Comparison of ENCODE assay signal across 11 mouse cellular contexts in the genomic region with DNA sequence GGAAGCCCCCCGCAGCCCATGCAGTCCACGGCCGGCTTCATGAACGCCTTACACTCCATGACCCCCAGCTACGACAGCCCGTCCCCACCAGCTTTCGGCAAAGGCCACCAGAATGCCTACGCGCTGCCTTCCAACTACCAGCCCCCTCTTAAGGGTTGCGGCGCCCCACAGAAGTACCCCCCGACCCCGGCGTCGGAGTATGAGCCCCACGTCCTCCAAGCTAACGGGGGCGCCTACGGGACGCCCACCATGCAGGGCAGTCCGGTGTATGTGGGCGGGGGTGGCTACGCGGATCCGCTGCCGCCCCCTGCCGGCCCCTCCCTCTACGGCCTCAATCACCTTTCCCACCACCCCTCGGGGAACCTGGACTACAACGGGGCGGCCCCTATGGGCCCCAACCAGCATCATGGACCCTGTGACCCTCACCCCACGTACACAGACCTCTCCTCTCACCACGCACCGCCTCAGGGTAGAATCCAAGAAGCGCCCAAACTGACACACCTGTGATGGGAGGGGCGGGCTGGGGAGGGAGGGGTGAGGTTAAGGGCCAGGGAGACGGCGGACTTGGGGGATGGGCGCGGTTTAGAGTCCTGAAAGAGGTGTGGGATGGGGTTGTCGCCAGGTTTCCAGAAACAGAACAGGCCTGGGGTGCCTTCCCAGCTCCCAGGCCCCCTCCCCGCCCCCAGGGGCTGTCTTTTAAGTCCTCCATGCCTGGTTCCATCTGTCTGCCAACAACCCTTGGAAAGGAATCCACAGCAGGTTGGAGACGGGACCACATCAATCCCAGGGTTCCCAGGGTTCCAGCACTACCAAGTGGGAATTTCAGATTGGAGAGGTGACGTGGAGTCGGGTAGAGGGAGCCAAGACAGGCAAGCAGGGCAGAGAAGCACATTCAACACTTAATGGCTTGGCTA. TPM values are rescaled to one million over a fixed set of nuclear protein-coding genes. Genes with fewer than 3 reads are reported as not detected.
DNase-seq lines count a peak whose midpoint lies in the region; ATAC-seq and TF ChIP-seq lines count a peak whose summit lies in the region.
"Had no signal": no experiment of that assay in that cellular context is flagged by ENCODE, and none has a peak within 500 bp of the region (broad histone marks: within the 10 kb centered on the region; RNA-seq: fewer than 3 reads in every experiment).

No protein-coding gene starts in this region.

- H3K4me3 ChIP-seq in heart, adult 2 months, result peak overlapping the region; percentile 30
- peak overlapping the region; percentile 37 for H3K4me3 ChIP-seq in intestine, postnatal 0 days (ENCODE audit: low read depth, low read length)
- no peak overlapping the region for H3K4me3 ChIP-seq in liver, embryonic 15.5 days (replicated peaks)

- no peaks in the 10 kb centered on the region for H3K4me1 ChIP-seq in heart, adult 2 months (ENCODE audit: control insufficient read depth, insufficient read depth, low read length)
- H3K4me1 ChIP-seq in intestine, postnatal 0 days (replicated peaks; ENCODE audit: control insufficient read depth, insufficient read depth, low read length), result peaks cover 6% of the 10 kb centered on the region; the same call in 1 of the 2 replicates
- 0 out of 2 replicates have a peak, but pooled peaks cover 5% of the 10 kb centered on the region for H3K4me1 ChIP-seq in liver, embryonic 15.5 days (replicated peaks)

- H3K27ac ChIP-seq in heart, adult 2 months, result no peak overlapping the region
- H3K27ac ChIP-seq in intestine, postnatal 0 days (ENCODE audit: low read depth, low read length), result peak overlapping the region; percentile 80
- H3K27ac ChIP-seq in liver, embryonic 15.5 days (replicated peaks), result no peak overlapping the region

- no peak for TF ChIP-seq EP300 in heart, adult 2 months (IDR thresholded peaks at IDR 0.05; ENCODE audit: insufficient read depth, low read depth, low read length)

- H3K9me3 ChIP-seq in intestine, postnatal 0 days (ENCODE audit: control insufficient read depth), result no peaks in the 10 kb centered on the region
- no peaks in the 10 kb centered on the region for H3K9me3 ChIP-seq in liver, embryonic 15.5 days (replicated peaks)

- intact Hi-C loops in heart, adult 2 months (cut with DNase I), result no loop called here
- intact Hi-C loops in left cerebral cortex, postnatal 14 days (cut with DNase I), result loop anchor here (10.0 kb wide), 1 partner anchor 341 kb away; a partner anchor contains a TSS

- H3K9ac ChIP-seq in heart, adult 2 months (ENCODE audit: low read depth, low read length), result peak overlapping the region; percentile 22
- peak overlapping the region; percentile 37 for H3K9ac ChIP-seq in intestine, postnatal 0 days (ENCODE audit: low read depth, low read length)
- H3K9ac ChIP-seq in liver, embryonic 15.5 days, result no peak overlapping the region

- no peak for ATAC-seq in intestine, postnatal 0 days
- no peak for ATAC-seq in liver, embryonic 15.5 days (ENCODE audit: insufficient read depth)
- ATAC-seq: CD4-positive, CD25-positive, alpha-beta regulatory T cell, adult 4 months had no signal

- DNase-seq in heart, adult 2 months, result peak in 1 of 2 experiments; percentile 31
- no peak for DNase-seq in heart, adult 8-10 months (ENCODE audit: low spot score)
- DNase-seq in adrenal gland, postnatal 14 days, result peak; percentile 48
- no peak for DNase-seq in left cerebral cortex, postnatal 14 days (ENCODE audit: low spot score in 2 of 2)
- no peak for DNase-seq in ovary, postnatal 10 days (ENCODE audit: low spot score)
- no peak for DNase-seq in right cerebral cortex, postnatal 10 days (ENCODE audit: low spot score in 2 of 2)
- DNase-seq: cerebellum, adult 11-12 months had no signal

- H3K79me2 ChIP-seq in heart, adult 2 months (replicated peaks; ENCODE audit: control insufficient read depth, insufficient read depth, low read length), result no peaks in the 10 kb centered on the region

- 12% methylated on average over 45 of the region's 45 CpGs for WGBS in heart, adult 2 months
- WGBS in intestine, postnatal 0 days, result 21% methylated on average over 44 of the region's 45 CpGs
- 15% methylated on average over 45 of the region's 45 CpGs for WGBS in liver, embryonic 15.5 days (ENCODE audit: insufficient replicate concordance)

- H3K27me3 ChIP-seq in heart, adult 2 months (ENCODE audit: control insufficient read depth, insufficient read depth, low read length), result peaks cover 16% of the 10 kb centered on the region
- peaks cover 30% of the 10 kb centered on the region for H3K27me3 ChIP-seq in intestine, postnatal 0 days (replicated peaks; ENCODE audit: control insufficient read depth, insufficient read depth, low read length)
- peaks cover 97% of the 10 kb centered on the region for H3K27me3 ChIP-seq in liver, embryonic 15.5 days

- H3K4me2 ChIP-seq in intestine, postnatal 0 days (replicated peaks; ENCODE audit: low read depth), result peak overlapping the region; percentile 69
- H3K4me2 ChIP-seq in liver, embryonic 15.5 days, result peak overlapping the region; percentile 41; the same call in 1 of the 2 replicates

- H3K36me3 ChIP-seq in heart, adult 2 months (ENCODE audit: control insufficient read depth, insufficient read depth, low read length), result no peaks in the 10 kb centered on the region
- no peaks in the 10 kb centered on the region; the same call in 1 of the 2 replicates for H3K36me3 ChIP-seq in intestine, postnatal 0 days (ENCODE audit: control insufficient read depth, insufficient read depth)
- H3K36me3 ChIP-seq in liver, embryonic 15.5 days (replicated peaks), result no peaks in the 10 kb centered on the region

- no peak for TF ChIP-seq POLR2A in heart, adult 2 months (IDR thresholded peaks at IDR 0.05; ENCODE audit: insufficient read depth, low read depth, low read length)

- peak; percentile 44 for TF ChIP-seq CTCF in heart, adult 2 months (IDR thresholded peaks at IDR 0.05)
- TF ChIP-seq CTCF in intestine, postnatal 0 days (IDR thresholded peaks at IDR 0.05; ENCODE audit: low read depth), result peak; percentile 51

RNA-seq across cellular contexts. Expression of a gene that starts 4.2 kb away (rescaled TPM):
- total RNA-seq in heart, adult 2 months (2021), result under 1 TPM; 0.23 to 0.68 TPM
- polyA plus RNA-seq in heart, adult 2 months (2012; rRNA removed), result 0.91 and 1.4 TPM in 2 replicates
- under 1 TPM; 0.38 to 0.80 (median 0.64) TPM for total RNA-seq in heart, adult 8-10 months (2022)
- total RNA-seq in adrenal gland, postnatal 14 days (2021), result 18.0 and 19.3 TPM in 2 replicates
- 8.4 and 9.4 TPM in 2 replicates for polyA plus RNA-seq in intestine, postnatal 0 days (2015; fragmentation: Nextera tagmentation; extraction: Ambion mirVana)
- polyA plus RNA-seq in liver, embryonic 15.5 days (2015; fragmentation: Nextera tagmentation; extraction: Ambion mirVana), result 0.75 and 1.1 TPM in 2 replicates
- total RNA-seq in left cerebral cortex, postnatal 14 days (2021), result not detected
- total RNA-seq: left cerebral cortex, adult 18-20 months had no signal

RNA-seq across cellular contexts. Expression of a gene that starts 19.4 kb away (rescaled TPM):
- total RNA-seq in heart, adult 2 months (2021), result not detected
- not detected in 2 replicates for polyA plus RNA-seq in heart, adult 2 months (2012; rRNA removed)
- total RNA-seq in heart, adult 8-10 months (2022), result not detected
- not detected in 2 replicates for total RNA-seq in adrenal gland, postnatal 14 days (2021)
- not detected in 2 replicates for polyA plus RNA-seq in intestine, postnatal 0 days (2015; fragmentation: Nextera tagmentation; extraction: Ambion mirVana)
- polyA plus RNA-seq in liver, embryonic 15.5 days (2015; fragmentation: Nextera tagmentation; extraction: Ambion mirVana), result not detected in 2 replicates
- total RNA-seq in left cerebral cortex, postnatal 14 days (2021), result not detected
- total RNA-seq: left cerebral cortex, adult 18-20 months had no signal
- polyA plus RNA-seq: CD4-positive, CD25-positive, alpha-beta regulatory T cell, adult 4 months had no signal

RNA-seq across cellular contexts. Expression of a gene that starts 23.0 kb away (rescaled TPM):
- under 1 TPM; 0.23 to 0.30 TPM for total RNA-seq in heart, adult 2 months (2021)
- 0.64 and 0.82 TPM in 2 replicates for polyA plus RNA-seq in heart, adult 2 months (2012; rRNA removed)
- under 1 TPM; 0.25 to 0.37 (median 0.30) TPM for total RNA-seq in heart, adult 8-10 months (2022)
- total RNA-seq in adrenal gland, postnatal 14 days (2021), result 17.1 and 26.0 TPM in 2 replicates
- 1.1 and 1.3 TPM in 2 replicates for polyA plus RNA-seq in intestine, postnatal 0 days (2015; fragmentation: Nextera tagmentation; extraction: Ambion mirVana)
- 0.05 and 0.26 TPM in 2 replicates for polyA plus RNA-seq in liver, embryonic 15.5 days (2015; fragmentation: Nextera tagmentation; extraction: Ambion mirVana)
- total RNA-seq in left cerebral cortex, postnatal 14 days (2021), result not detected
- total RNA-seq: left cerebral cortex, adult 18-20 months had no signal

RNA-seq across cellular contexts. Expression of a gene that starts 28.1 kb away (rescaled TPM):
- under 1 TPM; 0.63 to 0.75 TPM for total RNA-seq in heart, adult 2 months (2021)
- 1.00 and 1.1 TPM in 2 replicates for polyA plus RNA-seq in heart, adult 2 months (2012; rRNA removed)
- total RNA-seq in heart, adult 8-10 months (2022), result under 1 TPM; 0.35 to 0.63 (median 0.53) TPM
- 14.0 and 15.7 TPM in 2 replicates for total RNA-seq in adrenal gland, postnatal 14 days (2021)
- 1.1 and 1.5 TPM in 2 replicates for polyA plus RNA-seq in intestine, postnatal 0 days (2015; fragmentation: Nextera tagmentation; extraction: Ambion mirVana)
- 0.10 TPM in 2 replicates for polyA plus RNA-seq in liver, embryonic 15.5 days (2015; fragmentation: Nextera tagmentation; extraction: Ambion mirVana)
- total RNA-seq in left cerebral cortex, postnatal 14 days (2021), result not detected
- total RNA-seq: left cerebral cortex, adult 18-20 months had no signal

RNA-seq across cellular contexts. Expression of a gene that starts 43.0 kb away (rescaled TPM):
- total RNA-seq in heart, adult 2 months (2021), result under 1 TPM in 1 of 2 experiments, not detected in 1; 0.18 TPM
- 0.20 and 0.23 TPM in 2 replicates for polyA plus RNA-seq in heart, adult 2 months (2012; rRNA removed)
- total RNA-seq in heart, adult 8-10 months (2022), result under 1 TPM in 1 of 4 experiments, not detected in 3; 0.11 TPM
- total RNA-seq in adrenal gland, postnatal 14 days (2021), result 17.1 and 18.7 TPM in 2 replicates
- polyA plus RNA-seq in intestine, postnatal 0 days (2015; fragmentation: Nextera tagmentation; extraction: Ambion mirVana), result 14.7 and 15.8 TPM in 2 replicates
- 0.30 and 0.37 TPM in 2 replicates for polyA plus RNA-seq in liver, embryonic 15.5 days (2015; fragmentation: Nextera tagmentation; extraction: Ambion mirVana)
- total RNA-seq in left cerebral cortex, postnatal 14 days (2021), result not detected
- total RNA-seq: left cerebral cortex, adult 18-20 months had no signal
- polyA plus RNA-seq: CD4-positive, CD25-positive, alpha-beta regulatory T cell, adult 4 months had no signal

Comparison
In these comparisons a context has a peak if more than half of its experiments do, and no peak if none do; other contexts are left out.
1. RNA of a gene that starts 4.2 kb away (total RNA-seq): 18.0 to 19.3 TPM in adrenal gland, postnatal 14 days; 0.38 to 0.80 TPM in heart, adult 8-10 months, 0.23 to 0.68 TPM in heart, adult 2 months and not detected in left cerebral cortex, postnatal 14 days; every median in the first group is over 10 times any median in the second.
2. RNA of a gene that starts 23.0 kb away (total RNA-seq): 17.1 to 26.0 TPM in adrenal gland, postnatal 14 days; 0.25 to 0.37 TPM in heart, adult 8-10 months, 0.23 to 0.30 TPM in heart, adult 2 months and not detected in left cerebral cortex, postnatal 14 days; every median in the first group is over 10 times any median in the second.